ENCODE assay signal across 15 mouse cellular contexts in the genomic region with DNA sequence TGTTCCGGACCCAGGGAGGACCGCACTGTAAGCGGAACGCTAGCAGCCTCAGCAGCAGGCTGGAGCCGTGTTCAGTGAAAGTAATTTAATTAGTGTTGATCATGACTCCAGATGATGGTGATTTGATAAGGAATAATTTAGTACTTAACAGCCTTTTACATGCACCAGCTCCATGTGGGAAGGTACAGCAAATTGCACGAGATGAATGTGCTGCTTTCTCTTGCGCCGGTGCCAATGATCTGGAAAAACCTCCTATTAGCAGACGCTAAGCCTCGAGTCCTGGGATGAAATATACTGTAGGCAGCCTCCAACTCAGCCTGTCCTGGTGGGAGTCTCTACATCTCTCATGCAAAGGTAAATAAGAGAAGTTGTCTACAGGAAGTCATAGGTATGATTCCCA. TPM values are rescaled to one million over a fixed set of nuclear protein-coding genes. Genes with fewer than 3 reads are reported as not detected.
DNase-seq lines count a peak whose midpoint lies in the region; ATAC-seq and TF ChIP-seq lines count a peak whose summit lies in the region.
"Had no signal": no experiment of that assay in that cellular context is flagged by ENCODE, and none has a peak within 500 bp of the region (broad histone marks: within the 10 kb centered on the region; RNA-seq: fewer than 3 reads in every experiment).

No protein-coding gene starts in this region.

- no peaks in the 10 kb centered on the region for H3K36me3 ChIP-seq in forebrain, postnatal 0 days (ENCODE audit: insufficient read depth)
- no peaks in the 10 kb centered on the region for H3K36me3 ChIP-seq in forebrain, embryonic 15.5 days
- H3K36me3 ChIP-seq in neural tube, embryonic 12.5 days, result no peaks in the 10 kb centered on the region
- no peaks in the 10 kb centered on the region for H3K36me3 ChIP-seq in neural tube, embryonic 13.5 days
- H3K36me3 ChIP-seq: liver, embryonic 13.5 days had no signal

- H3K27ac ChIP-seq in forebrain, postnatal 0 days (ENCODE audit: low read depth, low read length), result no peak overlapping the region
- no peak overlapping the region for H3K27ac ChIP-seq in forebrain, embryonic 15.5 days (replicated peaks)
- H3K27ac ChIP-seq in neural tube, embryonic 12.5 days, result no peak overlapping the region
- H3K27ac ChIP-seq in neural tube, embryonic 13.5 days (replicated peaks), result no peak overlapping the region
- H3K27ac ChIP-seq: forebrain, embryonic 13.5 days; liver, embryonic 13.5 days had no signal

- H3K9ac ChIP-seq in forebrain, postnatal 0 days, result no peak overlapping the region
- H3K9ac ChIP-seq in forebrain, embryonic 15.5 days (replicated peaks), result no peak overlapping the region
- H3K9ac ChIP-seq in neural tube, embryonic 12.5 days, result no peak overlapping the region
- H3K9ac ChIP-seq in neural tube, embryonic 13.5 days, result no peak overlapping the region
- H3K9ac ChIP-seq: forebrain, embryonic 13.5 days; liver, embryonic 13.5 days had no signal

- ATAC-seq in forebrain, postnatal 0 days, result peak; percentile 16; the same call in 1 of the 2 replicates
- no peak for ATAC-seq in forebrain, embryonic 15.5 days (replicated peaks)
- 0 out of 2 replicates have a peak, but pooled peaks have one; percentile 33 for ATAC-seq in neural tube, embryonic 12.5 days (ENCODE audit: low FRiP score, low read depth)
- peak; percentile 43; the same call in 1 of the 2 replicates for ATAC-seq in neural tube, embryonic 13.5 days (ENCODE audit: low read depth)
- ATAC-seq: forebrain, embryonic 13.5 days; Patski had no signal

- H3K4me2 ChIP-seq in forebrain, postnatal 0 days (ENCODE audit: low read depth), result no peak overlapping the region
- no peak overlapping the region for H3K4me2 ChIP-seq in forebrain, embryonic 15.5 days (replicated peaks)
- no peak overlapping the region for H3K4me2 ChIP-seq in neural tube, embryonic 12.5 days (replicated peaks)
- H3K4me2 ChIP-seq in neural tube, embryonic 13.5 days, result no peak overlapping the region
- H3K4me2 ChIP-seq: forebrain, embryonic 13.5 days; liver, embryonic 13.5 days had no signal

- 57% methylated on average over 10 of the region's 10 CpGs for WGBS in forebrain, postnatal 0 days
- 59% methylated on average over 10 of the region's 10 CpGs for WGBS in forebrain, embryonic 15.5 days
- 83% methylated on average over 10 of the region's 10 CpGs for WGBS in neural tube, embryonic 12.5 days
- 71% methylated on average over 10 of the region's 10 CpGs for WGBS in neural tube, embryonic 13.5 days

- H3K4me1 ChIP-seq in forebrain, postnatal 0 days (ENCODE audit: insufficient read depth), result no peaks in the 10 kb centered on the region
- H3K4me1 ChIP-seq in forebrain, embryonic 15.5 days, result no peaks in the 10 kb centered on the region
- H3K4me1 ChIP-seq in neural tube, embryonic 12.5 days, result no peaks in the 10 kb centered on the region
- H3K4me1 ChIP-seq in neural tube, embryonic 13.5 days (replicated peaks), result no peaks in the 10 kb centered on the region
- H3K4me1 ChIP-seq: forebrain, embryonic 13.5 days; liver, embryonic 13.5 days had no signal

- no peak for TF ChIP-seq CTCF in forebrain, postnatal 0 days (IDR thresholded peaks at IDR 0.05; ENCODE audit: low read depth)

- H3K27me3 ChIP-seq in forebrain, postnatal 0 days (ENCODE audit: insufficient read depth, low read length), result no peaks in the 10 kb centered on the region
- no peaks in the 10 kb centered on the region for H3K27me3 ChIP-seq in forebrain, embryonic 15.5 days
- H3K27me3 ChIP-seq in neural tube, embryonic 12.5 days (replicated peaks), result no peaks in the 10 kb centered on the region
- H3K27me3 ChIP-seq in neural tube, embryonic 13.5 days, result no peaks in the 10 kb centered on the region
- H3K27me3 ChIP-seq: forebrain, embryonic 13.5 days; liver, embryonic 13.5 days had no signal

- H3K9me3 ChIP-seq in forebrain, postnatal 0 days (ENCODE audit: low read length), result no peaks in the 10 kb centered on the region
- no peaks in the 10 kb centered on the region for H3K9me3 ChIP-seq in forebrain, embryonic 15.5 days
- no peaks in the 10 kb centered on the region for H3K9me3 ChIP-seq in neural tube, embryonic 12.5 days
- no peaks in the 10 kb centered on the region for H3K9me3 ChIP-seq in neural tube, embryonic 13.5 days
- H3K9me3 ChIP-seq: forebrain, embryonic 13.5 days; liver, embryonic 13.5 days had no signal

- H3K4me3 ChIP-seq in forebrain, postnatal 0 days (ENCODE audit: low read depth, low read length), result no peak overlapping the region
- no peak overlapping the region for H3K4me3 ChIP-seq in forebrain, embryonic 15.5 days
- no peak overlapping the region for H3K4me3 ChIP-seq in neural tube, embryonic 12.5 days
- no peak overlapping the region for H3K4me3 ChIP-seq in neural tube, embryonic 13.5 days
- H3K4me3 ChIP-seq: forebrain, embryonic 13.5 days; liver, embryonic 13.5 days had no signal

- peak; percentile 7 for DNase-seq in forebrain, postnatal 0 days
- no peak for DNase-seq in neural tube, embryonic 10.5 days (ENCODE audit: extremely low spot score, low spot score)
- DNase-seq in cerebellum, adult 9-11 months, result peak; percentile 61
- no peak for DNase-seq in kidney, postnatal 10 days
- DNase-seq in lung, postnatal 36 days, result no peak
- DNase-seq: gastrocnemius, postnatal 10 days; heart, postnatal 10 days; liver, embryonic 13.5 days; right cerebral cortex, postnatal 4 days had no signal

RNA-seq across cellular contexts. Expression of gene Etv1, which starts 45.2 kb away (rescaled TPM):
- 27.9 and 29.3 TPM in 2 replicates for total RNA-seq in forebrain, postnatal 0 days (2014; rRNA removed)
- polyA plus RNA-seq in forebrain, postnatal 0 days (2015; fragmentation: Nextera tagmentation; extraction: Ambion mirVana), result 48.6 and 60.7 TPM in 2 replicates
- polyA plus RNA-seq in forebrain, embryonic 15.5 days (2015; fragmentation: Nextera tagmentation; extraction: Ambion mirVana), result 39.3 and 39.5 TPM in 2 replicates
- 18.0 and 21.0 TPM in 2 replicates for polyA plus RNA-seq in neural tube, embryonic 12.5 days (2016; fragmentation: Nextera tagmentation; extraction: Ambion mirVana)
- 30.4 and 33.9 TPM in 2 replicates for polyA plus RNA-seq in neural tube, embryonic 13.5 days (2015; fragmentation: Nextera tagmentation; extraction: Ambion mirVana)
- total RNA-seq: megakaryocyte-erythroid progenitor cell, adult 5-6 weeks had no signal

Comparison
In these comparisons a context has a peak if more than half of its experiments do, and no peak if none do; other contexts are left out.
1. DNase-seq: peak in forebrain, postnatal 0 days (single experiment) and cerebellum, adult 9-11 months (single experiment); none in neural tube, embryonic 10.5 days (single experiment), kidney, postnatal 10 days (single experiment) and lung, postnatal 36 days (single experiment).